Mouse (Mus musculus): ENCODE results near the gene Dnah11.
A peak's percentile ranks its signal among the peaks of the same experiment; 100 is the strongest.

Dnah11 gene

GRCm38 (mm10) chr12:118198386-118199093 lies at the start of gene Dnah11:
Dnah11 (minus strand) TSS chr12:118199043.
- peak; percentile 81 for DNase-seq

- DNase-seq = no peak
Observed at GRCm38 (mm10) chr12:118221182-118221581, 22.3 kb upstream of the Dnah11 start.

- DNase-seq = no peak
Observed at GRCm38 (mm10) chr12:118220062-118220461, 21.2 kb upstream of the Dnah11 start.

- DNase-seq = no peak
Observed at GRCm38 (mm10) chr12:118212163-118212562, 13.3 kb upstream of the Dnah11 start.

DNA sequence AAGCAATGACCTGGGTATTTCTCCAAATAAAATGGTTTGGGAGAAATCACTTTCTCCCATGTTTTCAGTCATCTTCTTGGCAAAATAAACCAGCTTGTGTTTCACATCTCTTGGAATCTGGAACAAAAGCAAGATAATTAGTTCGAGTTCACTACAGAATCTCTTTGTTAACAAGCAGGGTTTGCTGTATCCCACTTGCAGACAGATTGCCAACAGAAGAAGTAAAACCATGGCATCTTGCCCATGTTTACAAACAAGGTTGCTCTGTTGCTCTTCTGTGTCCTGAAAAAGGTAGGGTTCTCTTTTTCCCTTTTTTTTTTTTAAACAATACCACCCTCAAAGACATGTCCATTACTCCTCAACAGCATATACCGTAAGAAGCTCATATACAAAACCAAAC lies 2.3 kb downstream of the Dnah11 start:
- DNase-seq = no peak

GRCm38 (mm10) chr12:118189535-118189934 lies 9.3 kb downstream of the Dnah11 start:
- no peak for DNase-seq

DNA sequence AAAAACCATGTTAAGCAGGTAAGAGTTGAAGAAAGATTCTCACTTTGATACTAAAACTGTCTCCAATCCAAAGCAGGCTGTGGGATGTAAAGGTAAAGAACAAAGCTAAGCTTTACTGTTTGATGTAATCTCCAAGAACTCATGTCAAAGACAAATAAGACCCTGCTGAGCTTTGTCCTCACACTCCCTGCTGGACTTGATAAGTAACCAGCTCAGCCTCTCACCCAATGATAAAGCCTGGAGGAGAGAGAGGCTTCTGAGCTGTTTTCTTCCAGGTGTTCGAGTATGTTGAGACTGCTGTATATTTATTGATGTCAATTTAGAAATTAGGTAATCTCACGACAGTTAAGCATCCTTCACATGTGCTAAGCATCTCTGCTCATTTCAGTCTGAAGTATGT lies 11.2 kb downstream of the Dnah11 start:
- no peak for DNase-seq

DNA sequence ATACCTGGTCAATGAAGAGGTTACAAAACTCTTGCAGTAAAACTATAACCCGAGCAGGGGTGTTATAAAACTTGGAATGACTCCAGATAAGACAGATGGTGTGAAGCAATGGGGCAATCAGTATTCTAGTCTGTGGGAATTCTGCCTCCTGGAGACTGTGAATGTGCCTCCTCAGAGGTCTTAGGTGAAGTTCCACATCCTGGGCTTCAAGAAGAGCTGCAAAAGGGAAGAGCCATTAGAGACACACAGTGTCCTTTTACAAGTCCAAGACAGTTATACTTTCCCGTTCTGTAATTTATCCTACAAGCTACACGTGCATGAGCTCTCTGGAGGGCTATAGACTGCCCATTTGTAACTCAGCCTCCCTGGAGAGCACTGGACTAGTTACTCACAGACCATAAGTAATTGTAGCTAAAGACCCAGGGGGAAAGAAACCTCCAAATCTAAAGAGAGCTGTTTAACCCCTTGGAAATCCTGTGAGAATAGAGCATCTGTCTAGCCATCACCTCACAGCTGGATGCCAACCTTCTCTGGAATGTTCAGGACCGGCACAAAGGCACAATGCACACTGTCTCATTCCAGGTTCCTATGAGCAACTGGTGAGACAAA lies 11.9 kb downstream of the Dnah11 start:
- peak; percentile 8 for DNase-seq

GRCm38 (mm10) chr12:118186120-118186880 lies 12.5 kb downstream of the Dnah11 start:
- peak; percentile 4 for DNase-seq

- no peak for DNase-seq
Observed at GRCm38 (mm10) chr12:118184731-118185130, 14.1 kb downstream of the Dnah11 start.

GRCm38 (mm10) chr12:118177756-118178155 lies 21.1 kb downstream of the Dnah11 start:
- DNase-seq = no peak

GRCm38 (mm10) chr12:118164785-118165184 lies 34.1 kb downstream of the Dnah11 start:
- DNase-seq = no peak

DNA sequence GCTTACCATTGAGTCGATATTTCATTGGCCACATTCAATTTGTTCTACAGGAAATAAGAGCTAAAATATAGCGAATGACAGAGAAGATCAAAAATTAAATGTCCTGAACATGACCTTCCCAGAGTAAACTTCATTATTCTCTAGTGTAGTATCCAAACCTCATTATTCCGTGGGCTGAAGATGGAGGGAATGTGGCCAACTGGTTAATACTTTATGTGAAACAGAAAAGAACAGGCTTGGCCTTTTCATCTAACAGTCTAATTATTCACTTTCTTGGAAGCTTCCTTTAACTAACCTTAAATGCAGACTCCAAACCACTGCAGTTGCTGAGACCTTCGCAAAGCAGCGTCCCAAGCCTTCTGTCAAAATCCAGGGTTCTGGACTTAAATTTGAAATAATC lies 41.9 kb downstream of the Dnah11 start:
- DNase-seq = no peak

- no peak for DNase-seq
Observed at GRCm38 (mm10) chr12:118147521-118148033, 51.3 kb downstream of the Dnah11 start.

- no peak for DNase-seq
Observed at GRCm38 (mm10) chr12:118128116-118128515, 70.7 kb downstream of the Dnah11 start.

DNA sequence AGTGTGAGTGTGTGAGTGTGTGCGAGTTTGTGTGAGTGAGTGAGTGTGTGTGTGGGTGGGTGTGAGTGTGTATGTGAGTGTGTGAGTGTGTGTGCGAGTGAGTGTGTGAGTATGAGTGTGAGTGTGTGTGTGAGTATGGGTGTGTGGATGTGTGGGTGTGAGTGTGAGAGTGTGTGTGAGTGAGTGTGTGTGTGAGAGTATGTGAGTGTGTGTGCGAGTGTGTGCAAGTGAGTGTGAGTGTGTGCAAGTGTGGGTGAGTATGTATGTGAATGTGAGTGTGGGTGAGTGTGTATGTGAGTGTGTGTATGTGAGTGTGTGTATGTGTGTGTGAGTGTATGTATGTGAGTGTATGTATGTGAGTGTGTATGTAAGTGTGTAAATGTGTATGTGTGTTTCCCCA lies 79.2 kb downstream of the Dnah11 start:
- DNase-seq = no peak

DNA sequence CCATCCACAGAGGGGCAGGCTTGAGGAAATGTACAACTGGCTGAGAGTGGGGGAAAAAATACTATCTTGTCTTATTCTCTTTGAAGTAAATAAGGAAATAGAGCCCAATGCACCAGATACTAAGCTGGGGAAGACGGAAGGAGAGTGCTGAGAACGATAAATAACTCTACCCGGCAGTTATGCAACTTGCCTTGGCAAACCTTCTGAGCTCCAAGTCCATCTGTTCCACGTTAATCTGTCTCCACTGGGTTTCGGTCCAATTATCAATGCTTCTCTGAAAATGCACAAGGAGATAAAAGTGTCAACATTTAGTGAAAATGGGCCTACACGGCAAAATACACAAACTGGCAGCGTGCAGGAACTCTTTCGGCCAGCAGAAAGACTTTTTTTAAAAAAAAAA lies 86.2 kb downstream of the Dnah11 start:
- DNase-seq = peak; percentile 3

GRCm38 (mm10) chr12:118111896-118112295 lies 86.9 kb downstream of the Dnah11 start:
- no peak for DNase-seq

- no peak for DNase-seq
Observed at GRCm38 (mm10) chr12:118107719-118108118, 91.1 kb downstream of the Dnah11 start.

- no peak for DNase-seq
Observed at GRCm38 (mm10) chr12:118104520-118104919, 94.3 kb downstream of the Dnah11 start.

DNA sequence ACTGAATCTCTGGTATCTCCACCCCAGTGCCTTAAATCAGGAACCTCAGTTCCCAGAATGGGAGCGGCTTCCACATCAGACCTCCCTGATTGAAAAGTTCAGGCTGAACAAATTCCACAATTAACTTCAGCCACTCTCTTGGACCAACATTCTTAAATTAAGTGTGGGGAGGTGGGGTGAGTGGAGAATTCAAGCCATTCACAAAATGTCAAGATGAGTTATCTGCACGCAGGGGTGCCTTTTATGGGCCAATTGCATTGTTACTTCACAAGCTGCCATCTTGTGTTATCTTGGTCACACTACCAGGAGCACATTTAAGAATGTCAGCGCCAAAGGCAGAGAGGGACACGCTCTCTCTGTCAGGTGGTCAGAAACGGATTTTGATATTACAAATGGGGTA lies 99.1 kb downstream of the Dnah11 start:
- no peak for DNase-seq

- DNase-seq = no peak
Observed at GRCm38 (mm10) chr12:118098257-118098656, 100.6 kb downstream of the Dnah11 start.

GRCm38 (mm10) chr12:118094946-118095345 lies 103.9 kb downstream of the Dnah11 start:
- DNase-seq = no peak

GRCm38 (mm10) chr12:118085291-118085690 lies 113.6 kb downstream of the Dnah11 start:
- no peak for DNase-seq
